Mouse (Mus musculus) urinary bladder, postnatal 10 days (tissue): Measurements from ENCODE around the gene Tuba1b.
"Not testable (repeated sequence)": the region's sequence is repeated elsewhere in the genome, so short reads cannot be mapped to it uniquely, and the experiment has no call there.

Source experiments
- DNase-seq: peaks from one replicate; pipeline ENCODE4 v3.0.0; 2022; ENCODE audit warnings: low spot score

Gene Tuba1b

DNA sequence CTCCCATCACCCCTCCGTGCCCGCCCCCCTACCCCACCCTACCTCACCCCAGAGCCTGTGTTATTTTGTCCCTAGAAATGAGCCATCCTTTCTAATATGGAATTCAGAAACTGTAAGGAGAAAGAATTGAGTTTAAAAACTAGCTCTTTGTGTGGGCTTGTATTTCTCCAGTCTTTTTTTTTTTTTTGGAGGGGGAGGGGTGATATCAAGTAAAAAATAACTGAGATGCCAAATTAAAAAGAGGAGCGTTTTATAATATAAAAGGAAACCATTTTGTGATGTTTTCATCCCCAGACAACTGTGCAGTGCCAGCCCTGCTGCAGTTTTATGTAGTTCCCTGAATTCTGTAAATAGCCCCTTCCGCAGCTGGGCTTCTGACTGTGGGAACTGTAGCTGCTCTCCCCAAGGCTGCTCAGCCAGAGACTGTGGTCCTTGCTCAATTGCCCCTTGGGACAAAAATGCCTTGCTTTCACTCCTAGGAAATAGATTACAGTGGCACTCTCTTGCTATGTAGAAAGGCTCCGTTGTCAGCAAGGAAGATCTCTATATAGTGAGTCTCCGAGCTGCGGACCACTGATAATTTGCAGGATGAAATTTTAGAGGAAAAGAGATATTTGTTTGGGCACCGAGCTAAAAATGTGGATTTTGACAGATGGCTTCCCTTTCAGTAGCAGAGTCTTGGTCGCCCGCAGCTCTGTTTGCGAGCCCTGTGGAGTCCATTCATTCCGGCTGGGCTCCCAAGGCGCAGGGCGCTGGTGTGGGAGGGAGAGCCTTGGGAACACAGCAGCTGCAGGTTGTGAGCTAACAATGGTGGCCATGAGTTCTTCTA lies 20.3 kb upstream of the Tuba1b start:
- DNase-seq = no peak

DNA sequence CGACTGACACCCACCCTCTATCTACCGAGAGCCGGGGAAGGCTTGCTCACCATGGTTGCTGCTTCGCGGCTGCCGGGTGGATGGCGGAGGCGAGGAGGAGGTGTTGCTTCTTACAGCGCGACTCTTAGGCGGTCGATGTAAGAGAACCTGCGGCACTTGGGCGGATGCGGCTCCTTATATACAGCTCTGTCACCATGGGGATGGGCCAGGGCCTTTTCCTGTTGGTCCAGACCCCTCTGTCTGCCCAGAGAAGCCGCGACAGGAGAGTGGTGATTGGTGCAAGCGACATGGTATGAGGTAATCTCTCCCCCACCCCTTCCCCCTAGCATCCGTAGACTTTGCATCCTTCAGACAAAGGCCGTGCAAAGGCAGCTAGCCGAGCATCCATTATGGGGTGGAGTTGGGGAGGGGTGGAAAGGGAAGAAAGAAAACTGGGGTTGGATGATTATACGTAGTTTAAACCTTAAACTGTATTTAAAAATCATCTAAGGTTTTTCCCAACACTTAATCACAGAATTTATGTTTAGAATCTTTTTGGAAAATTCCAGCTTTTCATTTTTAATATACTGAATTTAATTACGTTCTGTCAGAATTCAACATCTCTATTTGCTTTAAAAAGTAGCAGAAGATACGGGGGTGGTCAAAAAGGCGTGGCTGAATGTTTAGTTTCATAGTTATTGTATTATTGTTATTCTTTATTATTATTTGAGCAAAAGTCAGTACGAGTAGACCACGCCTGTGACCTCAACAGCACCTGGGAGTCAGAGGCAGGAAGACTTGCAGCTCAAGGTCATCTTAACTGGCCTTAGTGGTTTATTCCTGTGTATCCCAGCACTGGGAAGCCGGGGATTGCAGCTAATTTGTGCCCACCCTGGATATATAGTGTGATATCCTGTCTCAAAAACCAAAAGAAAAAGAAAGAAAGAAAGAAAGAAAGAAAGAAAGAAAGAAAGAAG lies 19.3 kb upstream of the Tuba1b start, which contains the start of the genes Gm49450 and Tuba1a:
Gene Gm49450 (minus strand): TSS at position 151 of the 956 bp plus-strand sequence.
Gene Tuba1a (minus strand): TSS at position 303 of the 956 bp plus-strand sequence.
- peak; percentile 47 for DNase-seq

DNA sequence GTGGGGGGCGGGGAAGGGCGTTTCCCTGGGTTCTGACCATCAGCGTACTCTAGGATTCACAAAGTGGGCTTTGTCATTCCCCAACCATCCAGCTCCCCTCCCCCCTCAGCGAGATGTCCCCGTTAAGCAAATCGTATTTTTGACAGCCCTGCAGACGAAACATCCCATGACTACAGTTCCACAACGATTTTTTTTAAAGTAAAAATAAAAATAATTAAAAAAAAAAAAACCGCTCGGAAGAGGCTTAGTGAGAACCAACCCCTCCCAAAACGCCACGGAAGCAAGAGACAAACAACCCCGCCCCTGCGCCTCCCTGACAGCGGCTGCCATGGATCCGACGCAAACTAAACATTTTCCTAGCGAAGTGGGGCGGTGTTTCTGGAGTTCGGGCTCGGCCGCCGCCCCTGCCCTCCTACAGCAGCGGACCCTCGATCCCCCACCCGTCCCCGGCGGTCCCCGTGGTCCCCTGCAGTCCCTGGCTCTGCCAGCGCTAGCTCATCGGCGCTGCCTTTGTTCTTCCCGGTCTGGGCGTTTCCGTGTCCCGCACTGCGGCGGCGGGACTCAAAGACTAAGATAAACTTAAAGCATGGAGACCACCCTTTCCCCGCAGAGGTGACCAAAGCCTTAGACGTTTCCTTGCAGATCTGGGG lies 18.5 kb upstream of the Tuba1b start:
- DNase-seq = peak; percentile 25

DNA sequence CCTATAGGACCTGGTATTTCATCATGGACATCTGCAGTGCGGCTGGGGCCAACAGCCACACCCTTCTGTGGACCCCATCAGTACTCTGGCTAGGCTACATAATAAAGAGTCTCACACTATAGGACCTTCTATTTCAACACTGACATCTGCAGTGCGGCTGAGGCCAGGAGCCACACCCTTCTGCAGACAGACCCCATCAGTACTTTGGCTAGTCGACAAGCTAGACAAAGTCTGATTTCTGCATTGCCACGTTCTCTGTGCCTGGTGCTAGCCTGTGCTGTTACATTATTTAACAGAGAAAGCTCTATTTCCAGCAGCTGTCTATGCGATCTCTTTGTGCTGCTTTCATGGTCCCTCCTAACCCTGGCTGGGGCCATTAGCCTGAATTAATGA lies 17.7 kb upstream of the Tuba1b start:
- no peak for DNase-seq

DNA sequence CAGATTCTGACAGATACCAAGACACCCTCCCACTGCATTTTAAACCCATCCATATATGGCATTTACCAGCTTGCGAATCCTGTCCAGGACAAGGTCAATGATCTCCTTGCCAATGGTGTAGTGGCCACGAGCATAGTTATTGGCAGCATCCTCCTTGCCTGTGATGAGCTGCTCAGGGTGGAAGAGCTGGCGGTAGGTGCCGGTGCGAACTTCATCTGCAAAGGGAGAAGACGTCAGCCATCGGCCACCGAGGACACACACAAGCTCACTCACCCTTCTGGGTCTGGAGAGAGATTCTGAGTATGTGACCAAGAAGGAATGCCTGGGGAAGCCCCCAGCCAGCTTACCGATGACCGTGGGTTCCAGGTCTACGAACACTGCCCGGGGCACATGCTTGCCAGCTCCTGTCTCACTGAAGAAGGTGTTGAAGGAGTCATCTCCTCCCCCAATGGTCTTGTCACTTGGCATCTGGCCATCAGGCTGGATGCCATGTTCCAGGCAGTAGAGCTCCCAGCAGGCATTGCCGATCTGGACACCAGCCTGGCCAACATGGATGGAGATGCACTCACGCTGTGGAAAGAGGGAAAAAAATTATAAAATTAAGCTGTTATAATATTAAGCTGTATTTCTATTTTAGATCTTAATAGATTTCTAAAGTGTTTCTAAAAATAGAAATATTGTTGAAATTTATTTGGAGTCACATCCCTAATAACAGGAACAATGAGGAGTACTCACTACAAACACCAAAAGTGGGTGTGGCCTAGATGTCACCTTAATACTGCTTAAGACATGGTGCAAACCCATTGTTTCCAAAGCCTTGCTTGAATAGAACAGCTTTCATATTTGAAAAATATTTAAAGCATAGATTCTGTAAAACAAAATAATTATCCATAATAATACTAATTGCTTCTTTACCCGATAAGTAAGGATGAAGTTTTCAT lies 17.0 kb upstream of the Tuba1b start:
- DNase-seq = not testable (repeated sequence)

DNA sequence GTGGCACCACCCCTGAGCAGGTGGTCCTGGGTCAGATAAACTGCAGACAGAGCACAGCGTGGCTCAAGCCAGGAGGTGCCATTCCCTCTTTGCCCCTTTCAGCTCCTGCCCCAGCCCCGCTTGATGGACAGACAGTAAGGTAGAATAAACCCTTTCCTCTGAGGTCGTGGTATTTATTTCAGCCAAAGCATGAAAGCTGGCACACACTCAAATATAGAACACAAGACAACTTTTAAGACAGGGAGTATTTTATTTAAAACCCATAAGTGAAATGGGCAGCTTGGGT lies 15.2 kb upstream of the Tuba1b start:
- no peak for DNase-seq

DNA sequence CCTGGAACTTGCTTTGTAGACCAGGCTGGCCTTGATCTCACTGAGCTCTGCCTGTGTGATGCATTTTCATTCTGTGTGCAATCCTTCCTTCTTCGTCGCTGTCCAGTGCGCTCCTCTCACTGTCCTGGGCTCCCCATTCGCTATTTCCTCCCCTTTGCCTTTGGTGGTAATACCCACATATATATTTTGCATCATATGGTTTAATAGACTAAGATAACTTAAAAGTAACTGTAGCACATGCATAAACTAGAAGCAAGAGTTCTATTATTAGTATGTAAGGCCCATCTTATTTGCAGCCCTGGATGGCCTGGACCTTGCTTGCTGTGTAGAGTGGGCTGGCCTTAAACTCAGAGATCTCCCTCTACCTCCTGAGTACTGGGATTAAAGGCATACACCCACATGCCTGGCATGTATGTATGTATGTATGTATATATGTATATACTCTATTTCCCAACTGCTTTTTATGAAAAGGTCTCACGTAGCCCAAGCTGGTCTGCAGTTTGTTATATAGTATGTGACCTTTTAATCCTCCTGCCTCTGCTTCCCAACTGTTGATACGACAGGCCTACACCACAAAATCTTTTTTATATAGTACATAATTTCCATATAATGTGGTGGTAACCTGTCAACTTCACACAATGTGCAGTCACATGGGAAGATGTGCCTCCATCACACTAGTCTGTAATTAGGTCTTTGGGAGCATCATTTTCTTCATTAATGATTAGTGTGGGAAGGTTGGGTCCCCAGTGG lies 14.7 kb upstream of the Tuba1b start:
- no peak for DNase-seq

DNA sequence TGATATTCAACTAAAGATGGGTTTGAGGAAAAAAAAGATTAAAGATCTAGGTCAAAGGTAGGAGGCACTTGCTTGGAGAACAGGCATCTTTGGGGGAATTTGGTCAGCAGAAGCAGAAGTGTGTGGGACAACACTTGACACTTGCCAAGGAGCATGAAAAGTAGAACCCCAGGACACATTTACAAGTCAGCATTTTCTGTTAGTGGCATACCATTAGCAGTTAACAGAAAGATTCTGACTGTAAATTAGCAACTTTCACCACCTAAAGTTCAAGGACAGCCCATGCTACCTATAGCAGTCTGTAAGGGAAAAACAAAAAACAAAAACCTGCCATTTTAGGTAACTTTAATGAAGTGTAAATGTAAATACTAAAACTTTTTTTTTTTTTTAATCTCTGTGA lies 14.0 kb upstream of the Tuba1b start:
- DNase-seq = no peak

DNA sequence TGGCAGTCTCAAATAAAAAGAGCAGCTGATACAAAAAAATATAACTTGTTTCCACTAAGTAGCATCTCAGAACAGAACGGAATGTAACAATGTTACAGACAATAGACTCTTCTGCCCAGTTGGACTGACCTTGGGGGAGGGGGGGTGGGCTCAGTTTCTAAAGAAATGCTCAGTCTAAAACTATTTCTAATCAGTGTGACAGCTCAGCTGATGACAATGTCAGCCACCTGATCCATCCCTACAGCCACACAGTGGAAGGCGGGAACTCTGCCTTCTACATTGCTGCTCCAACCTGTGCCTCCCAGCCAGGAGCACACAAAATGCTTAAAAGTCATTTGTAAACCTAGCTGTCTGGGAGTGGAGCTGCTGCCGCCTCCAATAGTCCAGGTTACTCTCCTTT lies 13.5 kb upstream of the Tuba1b start:
- no peak for DNase-seq

DNA sequence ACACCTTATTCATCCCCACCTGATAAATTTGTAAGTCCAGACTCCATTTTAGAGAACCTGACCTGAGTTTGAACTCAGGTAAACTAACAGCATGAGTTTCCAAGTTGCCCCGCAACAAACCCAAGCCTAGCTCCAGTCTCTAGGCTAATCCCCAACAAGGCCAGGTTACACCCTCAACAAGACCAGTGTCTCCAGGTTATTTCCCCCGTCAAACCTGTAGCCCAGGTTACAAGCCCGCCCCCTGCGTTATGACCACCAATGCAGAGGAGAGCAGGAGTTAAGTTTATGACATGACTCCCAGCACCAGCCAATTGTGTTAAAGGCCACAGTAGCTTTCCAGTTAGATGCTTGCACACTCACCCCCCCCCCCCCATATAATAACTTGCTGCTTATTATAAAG lies 8.8 kb upstream of the Tuba1b start:
- no peak for DNase-seq

DNA sequence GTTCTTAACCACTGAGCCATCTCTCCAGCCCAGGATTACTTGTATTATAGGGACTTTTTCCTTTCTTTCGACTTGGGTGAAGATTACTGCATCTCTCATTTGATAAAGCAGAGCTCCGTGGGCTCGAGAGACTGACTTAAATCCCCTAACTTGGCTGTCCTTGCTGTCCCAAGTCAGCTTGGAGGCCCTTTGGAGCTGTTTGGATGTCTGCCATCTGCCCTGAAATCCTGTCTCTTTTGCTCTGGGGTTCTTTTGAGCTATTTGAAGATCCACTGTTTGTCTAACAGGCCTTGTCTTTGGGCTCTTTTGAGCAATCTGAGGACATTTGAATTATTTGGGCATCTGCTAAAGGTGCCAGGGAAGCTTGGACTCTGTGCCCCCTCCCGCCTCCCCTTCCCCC lies 7.7 kb upstream of the Tuba1b start:
- DNase-seq = no peak

DNA sequence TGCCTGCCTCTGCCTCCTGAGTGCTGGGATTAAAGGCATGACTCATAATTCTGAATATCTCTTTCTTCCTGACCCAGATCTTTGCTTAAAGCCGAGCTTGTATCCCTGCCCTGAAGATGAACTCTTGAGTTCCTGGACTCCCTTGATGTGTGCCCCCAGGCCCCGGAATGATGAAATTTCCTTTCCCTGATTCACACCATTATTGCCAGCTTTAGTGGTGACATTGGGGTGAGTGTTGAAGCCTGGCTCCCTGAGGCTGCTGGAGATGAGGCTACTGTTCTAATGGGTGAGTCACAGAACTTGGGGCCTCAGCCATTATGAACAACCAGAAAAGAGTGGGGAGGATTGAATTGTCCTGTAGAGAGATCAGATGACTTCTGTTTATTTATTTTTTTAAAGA lies 7.2 kb upstream of the Tuba1b start:
- no peak for DNase-seq

DNA sequence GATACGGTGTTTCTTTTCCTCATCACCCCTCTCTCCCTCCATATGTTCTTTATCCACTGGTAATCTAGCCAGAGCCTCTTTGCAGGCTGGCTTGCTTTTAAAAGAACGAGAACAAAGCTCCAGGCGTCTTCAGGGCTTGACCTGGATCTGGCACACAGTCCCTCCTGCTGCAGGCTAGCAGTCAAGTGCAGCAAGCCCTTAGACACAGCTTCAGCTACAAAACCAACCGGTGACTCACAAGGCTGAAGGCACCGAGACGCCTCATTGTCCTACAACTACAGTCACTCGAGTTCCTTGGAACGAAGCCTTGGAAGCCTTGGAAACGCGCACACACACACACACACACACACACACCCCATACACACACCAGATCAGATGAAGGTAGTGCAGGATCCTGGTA lies 6.5 kb upstream of the Tuba1b start:
- DNase-seq = no peak

DNA sequence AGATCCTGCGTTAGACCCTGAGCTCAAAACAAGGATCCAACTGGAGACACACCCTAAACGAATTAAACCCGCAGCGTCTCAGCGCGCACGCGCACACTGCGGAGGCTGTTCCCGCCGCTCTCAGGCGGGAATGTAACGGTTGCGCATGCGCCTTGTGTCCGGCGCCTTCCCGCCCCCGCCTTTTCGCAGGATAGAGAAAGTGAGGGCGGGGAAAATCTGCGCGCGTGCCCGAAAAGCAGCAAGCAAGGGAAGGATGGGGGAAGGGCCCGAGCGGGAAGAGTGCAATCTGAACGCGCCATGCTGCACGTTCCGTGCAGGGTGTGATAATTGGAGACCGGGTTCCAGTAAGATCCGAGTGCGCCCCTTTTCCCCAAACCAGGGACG lies 540 bp downstream of the Tuba1b start:
- DNase-seq = peak; percentile 80

DNA sequence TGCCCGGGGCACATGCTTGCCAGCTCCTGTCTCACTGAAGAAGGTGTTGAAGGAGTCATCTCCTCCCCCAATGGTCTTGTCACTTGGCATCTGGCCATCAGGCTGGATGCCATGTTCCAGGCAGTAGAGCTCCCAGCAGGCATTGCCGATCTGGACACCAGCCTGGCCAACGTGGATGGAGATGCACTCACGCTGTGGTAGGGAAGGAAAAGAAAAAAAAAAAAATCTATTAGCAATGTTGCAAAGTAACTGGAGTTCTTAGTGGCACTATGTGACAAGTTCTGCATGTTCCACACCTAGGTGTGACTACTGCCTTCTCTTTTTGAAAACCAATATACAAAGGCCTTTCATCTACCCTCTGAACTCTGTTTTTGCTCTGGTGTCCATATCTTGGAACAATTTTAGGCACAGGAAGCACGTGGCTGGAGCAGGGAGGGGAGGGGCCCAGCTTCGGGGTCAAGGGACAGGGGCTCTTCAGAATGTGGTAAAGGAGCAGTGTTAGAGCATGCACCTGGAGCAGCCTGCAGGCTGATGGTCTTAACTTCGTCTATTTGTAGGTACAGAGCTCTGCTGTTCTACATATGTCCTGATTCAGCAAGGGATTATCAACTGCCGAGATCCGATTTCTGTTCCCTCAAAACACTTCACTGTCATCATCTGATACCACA lies 1.2 kb downstream of the Tuba1b start:
- not testable (repeated sequence) for DNase-seq

DNA sequence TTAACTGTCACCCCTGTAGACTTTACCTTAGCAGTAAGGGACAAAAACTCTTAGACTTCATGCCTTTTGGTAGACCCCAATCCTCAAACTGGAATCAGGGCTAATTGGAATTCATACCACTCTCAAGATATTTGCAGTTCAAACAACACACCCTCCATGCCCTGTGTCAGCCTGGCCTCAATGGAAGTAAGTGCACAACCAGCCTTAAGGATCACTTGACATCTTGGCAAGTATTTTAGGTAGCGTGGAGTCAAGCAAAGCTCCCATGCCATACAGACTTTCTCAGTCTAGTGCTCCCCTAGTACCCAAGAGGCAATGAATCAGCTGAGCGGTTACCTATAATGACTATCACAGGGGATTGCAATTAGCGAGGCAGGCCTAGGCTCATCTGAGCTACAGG lies 3.4 kb downstream of the Tuba1b start:
- DNase-seq = no peak

DNA sequence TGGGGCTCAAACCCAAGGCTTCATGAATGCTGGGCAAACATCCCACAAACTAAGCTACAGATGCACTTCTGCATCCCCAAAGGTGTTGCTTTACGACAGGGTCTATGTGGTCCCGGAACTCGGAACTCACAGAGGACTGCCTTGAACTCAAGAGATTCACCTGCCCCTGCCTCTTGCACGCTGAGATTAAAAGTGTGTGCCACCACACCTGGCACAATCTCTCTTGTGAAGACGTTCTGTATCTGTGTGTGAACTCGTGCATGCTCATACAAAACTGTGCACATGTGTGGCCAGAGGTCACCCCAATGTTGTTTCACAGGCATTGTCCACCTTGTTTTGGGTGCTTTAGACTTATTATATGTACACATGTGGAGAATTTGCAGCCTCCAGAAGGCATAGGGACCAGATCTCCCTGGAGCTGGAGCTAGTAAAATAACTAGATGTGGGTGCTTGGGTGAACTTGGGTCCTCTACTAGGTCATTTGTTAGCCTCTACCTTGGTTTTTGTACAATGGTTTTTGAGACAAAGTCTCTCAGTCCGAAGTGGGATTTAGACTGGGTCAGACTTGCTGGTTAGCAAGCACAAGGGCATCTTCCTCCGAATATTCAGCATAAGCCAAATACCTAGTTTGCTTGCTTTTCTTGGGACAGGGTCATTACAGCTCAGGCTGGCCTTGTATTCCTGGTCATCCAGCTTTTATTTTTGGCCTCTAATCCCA lies 4.2 kb downstream of the Tuba1b start:
- no peak for DNase-seq

DNA sequence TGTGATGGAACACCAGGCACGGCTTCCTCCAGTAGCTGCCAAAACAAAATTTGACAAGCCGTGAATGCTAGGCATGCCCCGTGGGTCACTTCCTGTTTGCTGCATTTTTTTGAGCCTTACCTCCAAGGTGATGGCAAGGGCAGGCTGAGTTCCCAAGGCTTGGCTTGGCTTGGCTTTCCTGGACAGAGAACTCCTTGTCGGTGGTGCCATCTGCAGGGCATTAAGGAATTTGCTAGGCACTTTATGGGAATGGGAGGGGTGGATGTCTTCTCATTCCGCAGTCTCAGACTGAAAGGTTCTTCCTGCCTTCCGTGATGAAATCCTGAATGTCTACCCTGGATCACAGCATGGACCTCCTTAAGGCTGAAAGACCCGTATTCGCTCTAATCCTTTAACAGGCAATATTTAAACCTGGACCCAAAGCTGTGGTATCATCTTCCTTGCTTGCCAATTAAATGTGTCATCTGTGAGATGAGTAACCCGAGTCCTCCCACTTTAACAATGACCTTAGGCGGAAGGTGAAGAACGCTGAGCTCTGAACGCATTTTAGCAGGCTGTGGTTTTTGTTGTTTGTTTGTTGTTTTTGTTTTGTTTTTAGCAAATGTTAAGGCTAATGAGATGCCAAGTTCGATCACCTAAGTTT lies 5.6 kb downstream of the Tuba1b start:
- no peak for DNase-seq

DNA sequence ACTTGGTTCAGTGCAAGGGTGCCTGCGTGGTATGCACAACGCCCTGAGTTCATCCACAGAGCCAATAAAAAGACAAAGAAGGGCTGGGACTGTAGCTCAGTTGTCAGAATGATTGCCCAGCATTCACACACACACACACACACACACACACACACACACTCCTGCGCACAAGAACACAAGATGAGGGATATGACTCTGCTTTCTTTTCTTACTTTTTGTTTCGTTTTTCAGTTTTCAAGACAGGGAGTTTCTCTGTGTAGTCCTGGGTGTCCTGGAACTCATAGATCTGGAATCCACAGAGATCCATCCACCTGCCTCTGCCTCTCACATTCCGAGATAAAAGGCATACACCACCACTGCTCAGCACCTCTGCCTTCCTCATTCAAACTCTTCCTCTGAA lies 6.8 kb downstream of the Tuba1b start:
- DNase-seq = no peak
